Mouse (Mus musculus) adrenal gland, adult 8-10 months (tissue): ENCODE measurements around the gene Ddx55. TPM values are rescaled to one million over a fixed set of nuclear protein-coding genes. Genes with fewer than 3 reads are reported as not detected.
"Not testable (repeated sequence)": the region's sequence is repeated elsewhere in the genome, so short reads cannot be mapped to it uniquely, and the experiment has no call there.

Experiments
- DNase-seq: peaks from one replicate; pipeline ENCODE4 v3.0.0; 2022
- total RNA-seq, 4 experiments: library from RNA; stranded (reverse); gene quantifications; 2 replicates each; pipeline ENCODE4 v1.2.4; 2022

The Ddx55 gene
- total RNA-seq, 4 experiments from 2014 or later = 13.4 to 28.4 (median 22.0) TPM

DNA sequence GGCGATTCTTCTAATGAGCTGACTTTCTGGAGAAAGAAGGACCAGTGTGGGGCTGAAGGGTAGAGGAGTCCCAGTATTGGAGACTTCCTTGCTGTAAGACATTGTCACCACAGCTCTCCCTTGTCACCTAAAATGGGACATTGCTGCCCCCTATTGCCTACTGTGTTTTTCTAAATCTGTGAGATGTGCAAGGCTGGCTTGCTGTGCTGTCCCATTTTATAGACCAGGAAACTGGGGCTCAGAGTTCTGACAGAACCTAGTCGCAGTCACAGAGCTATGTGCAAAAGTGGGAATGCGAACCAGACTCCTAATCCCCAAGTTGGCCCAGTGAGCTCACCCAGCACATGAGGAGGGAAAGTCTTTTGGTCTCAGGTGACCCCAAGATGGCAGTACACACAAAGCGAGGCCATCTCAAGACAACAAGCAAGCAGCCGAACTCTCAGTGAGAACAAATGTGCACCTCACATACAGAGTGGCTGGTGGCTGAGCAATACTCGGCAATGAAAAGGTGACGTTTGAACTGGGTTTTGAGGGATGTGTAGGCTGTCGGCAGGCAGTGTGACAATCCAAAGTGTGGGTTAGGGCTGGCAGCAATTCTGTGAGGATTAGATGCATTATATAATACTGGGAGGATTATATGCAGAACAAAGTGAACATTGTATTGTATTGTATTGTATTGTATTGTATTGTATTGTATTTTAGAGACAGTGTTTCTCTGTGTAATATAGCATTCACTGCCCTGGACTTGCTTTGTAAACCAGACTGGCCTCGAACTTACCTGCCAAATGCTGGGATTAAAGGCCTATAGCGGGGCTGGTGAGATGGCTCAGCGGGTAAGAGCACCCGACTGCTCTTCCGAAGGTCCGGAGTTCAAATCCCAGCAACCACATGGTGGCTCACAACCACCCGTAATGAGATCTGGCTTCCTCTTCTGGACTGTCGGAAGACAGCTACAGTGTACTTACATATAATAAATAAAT lies 13.6 kb upstream of the Ddx55 start:
- DNase-seq = peak; percentile 50

DNA sequence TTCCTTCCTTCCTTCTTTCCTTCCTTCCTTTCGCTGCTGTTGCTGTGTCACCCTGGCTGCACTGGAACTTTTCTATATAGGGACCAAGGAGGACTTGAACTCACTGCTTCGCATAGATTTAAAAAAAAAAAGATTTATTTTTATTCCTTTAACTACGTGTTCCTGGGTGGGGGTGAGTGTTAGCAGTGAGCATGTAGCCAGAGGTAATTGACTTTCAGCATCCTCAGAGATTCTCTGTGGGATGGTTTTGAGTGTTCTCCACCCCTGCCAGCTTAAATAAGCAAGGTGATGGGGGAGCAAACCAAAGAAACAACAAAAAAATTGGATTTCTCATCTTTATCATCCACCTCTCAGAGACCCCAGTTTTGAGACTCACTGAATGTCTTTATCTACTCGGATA lies 12.8 kb upstream of the Ddx55 start:
- DNase-seq = no peak

DNA sequence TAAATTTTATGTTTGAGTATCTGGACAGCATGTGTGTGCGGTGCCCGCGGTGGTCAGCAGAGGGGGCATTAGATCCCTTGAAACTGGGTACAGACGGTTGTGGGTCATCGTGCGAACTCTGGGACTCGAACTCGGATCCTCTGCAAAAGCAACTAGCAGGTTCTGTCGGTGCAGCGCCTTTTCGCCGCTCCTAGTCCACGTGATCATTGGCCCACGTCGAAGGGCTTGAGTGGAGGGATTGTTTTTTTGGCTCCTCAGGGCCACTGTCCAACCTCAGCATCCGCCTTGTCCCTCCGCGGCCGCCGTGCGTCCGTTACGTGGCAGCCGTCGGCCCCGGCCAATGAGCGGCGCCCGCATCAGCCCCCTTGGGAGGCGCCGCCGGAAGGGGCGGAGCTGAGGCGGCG lies 12.3 kb upstream of the Ddx55 start, which contains the start of gene Tmed2:
TSS of gene Tmed2 (plus strand) at position 313 of the 404 bp plus-strand sequence.
- DNase-seq = peak; percentile 95

DNA sequence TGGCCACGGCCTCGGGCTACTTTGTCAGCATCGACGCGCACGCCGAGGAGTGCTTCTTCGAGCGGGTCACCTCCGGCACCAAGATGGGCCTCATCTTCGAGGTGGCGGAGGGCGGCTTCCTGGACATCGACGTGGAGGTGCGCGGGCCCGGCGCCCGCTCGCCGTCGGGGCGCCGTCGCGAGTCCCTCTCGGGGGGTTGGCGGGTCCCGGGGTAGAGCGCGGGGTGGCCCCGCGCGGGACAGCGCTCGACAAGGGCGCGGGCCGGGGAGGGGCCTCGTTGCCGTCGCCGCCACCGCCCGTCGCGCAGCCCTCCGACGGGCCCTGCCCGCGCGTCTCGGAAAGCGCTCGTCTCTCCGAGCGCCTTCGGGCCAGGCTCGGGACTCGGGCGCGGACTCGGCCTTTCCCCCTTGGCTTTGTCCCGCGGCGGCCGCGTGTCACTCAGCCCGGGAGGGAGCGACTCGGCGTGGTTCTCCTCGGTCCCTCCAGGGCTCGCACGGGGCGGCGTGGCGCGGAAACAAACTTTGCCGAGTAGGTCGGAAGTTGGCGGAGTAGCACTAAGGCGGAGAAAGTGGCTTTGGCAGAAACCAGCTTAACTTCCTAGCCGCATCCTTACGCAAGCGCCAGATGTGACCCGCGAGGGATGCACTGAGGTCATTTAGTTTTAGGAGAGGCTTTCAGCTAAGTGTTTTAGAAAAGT lies 11.6 kb upstream of the Ddx55 start:
- DNase-seq = peak; percentile 72

DNA sequence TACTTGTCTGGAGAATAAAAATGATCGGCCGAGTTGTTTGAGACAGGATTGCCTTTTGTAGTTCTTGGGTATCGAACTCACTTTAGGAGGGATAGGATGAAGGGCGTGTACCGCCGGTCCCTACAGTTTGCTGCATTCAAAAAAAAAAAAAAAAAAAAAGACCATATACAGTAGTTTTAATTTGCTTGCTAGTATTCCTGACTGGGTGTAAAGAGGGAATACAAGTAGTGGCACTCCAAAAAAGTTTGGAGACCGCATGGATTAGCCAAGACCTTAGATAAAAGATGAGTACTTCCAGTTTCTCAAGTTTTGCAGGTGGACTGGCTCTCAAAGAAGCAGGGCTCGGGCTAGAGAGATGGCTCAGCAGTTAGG lies 11.1 kb upstream of the Ddx55 start:
- DNase-seq = no peak

DNA sequence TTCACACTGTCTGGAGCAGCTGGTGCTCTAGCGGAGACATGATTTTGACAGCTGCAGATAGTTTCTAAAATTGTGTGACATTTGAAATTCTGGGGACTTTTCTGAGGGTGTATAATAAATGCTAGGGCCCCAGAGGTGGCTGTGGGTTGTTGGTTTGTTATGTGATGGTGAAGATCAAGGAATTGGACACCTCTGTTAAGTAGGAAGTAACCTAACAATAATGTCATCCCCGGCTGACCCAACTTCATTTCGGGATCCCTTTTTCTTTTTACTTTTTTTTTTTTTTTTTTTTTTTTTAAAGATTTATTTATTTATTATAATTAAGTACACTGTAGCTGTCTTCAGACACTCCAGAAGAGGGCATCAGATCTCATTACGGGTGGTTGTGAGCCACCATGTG lies 1.9 kb upstream of the Ddx55 start:
- DNase-seq = not testable (repeated sequence)

DNA sequence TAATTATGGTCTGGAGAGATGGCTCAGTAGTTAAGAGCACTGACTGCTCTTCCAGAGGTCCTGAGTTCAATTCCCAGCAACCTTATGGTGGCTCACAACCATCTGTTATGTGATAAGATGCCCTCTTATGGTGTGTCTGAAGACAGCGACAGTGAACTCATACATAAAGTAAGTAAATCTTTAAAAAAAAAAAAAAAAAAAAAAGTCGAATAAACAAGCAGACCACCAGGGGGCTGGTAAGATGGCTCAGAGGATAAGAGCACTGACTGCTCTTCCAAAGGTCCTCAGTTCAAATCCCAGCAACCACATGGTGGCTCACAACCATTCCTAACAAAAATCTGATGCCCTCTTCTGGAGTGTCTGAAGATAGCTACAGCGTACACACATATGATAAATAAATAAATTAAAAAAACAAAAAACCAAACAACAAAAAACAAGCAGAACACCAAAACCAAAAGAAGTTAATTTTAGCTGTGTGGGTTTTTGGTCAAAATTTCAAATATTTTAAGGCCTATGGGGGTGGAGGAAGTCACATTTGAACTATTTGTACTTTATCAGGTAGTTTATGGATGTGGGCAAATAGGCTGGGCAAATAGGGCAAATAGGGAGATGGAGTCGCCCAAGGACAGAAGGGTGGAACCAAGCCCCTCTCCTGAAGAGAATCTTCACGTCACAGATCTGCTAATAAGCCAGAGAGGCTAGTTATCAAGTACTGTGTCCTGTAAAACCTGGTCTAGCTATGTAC lies 1.1 kb upstream of the Ddx55 start:
- not testable (repeated sequence) for DNase-seq

DNA sequence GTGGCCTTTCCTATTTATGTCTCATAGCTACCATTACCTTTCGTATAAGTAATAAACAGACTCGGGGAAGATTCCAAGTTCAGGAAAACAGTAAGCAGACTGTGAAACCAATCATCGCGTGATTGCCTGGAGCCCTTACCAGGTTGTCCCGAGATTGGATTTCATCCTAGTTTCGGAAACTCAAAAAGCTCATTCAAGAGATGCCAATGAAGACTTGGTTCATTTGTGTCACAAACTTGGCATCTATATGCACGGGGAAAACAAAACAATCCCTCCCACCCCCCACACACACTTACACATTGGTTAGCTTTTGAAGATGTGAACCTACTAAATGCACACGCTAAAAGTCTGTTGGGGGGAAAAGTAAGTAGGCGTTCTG lies 581 bp upstream of the Ddx55 start:
- DNase-seq = no peak

DNA sequence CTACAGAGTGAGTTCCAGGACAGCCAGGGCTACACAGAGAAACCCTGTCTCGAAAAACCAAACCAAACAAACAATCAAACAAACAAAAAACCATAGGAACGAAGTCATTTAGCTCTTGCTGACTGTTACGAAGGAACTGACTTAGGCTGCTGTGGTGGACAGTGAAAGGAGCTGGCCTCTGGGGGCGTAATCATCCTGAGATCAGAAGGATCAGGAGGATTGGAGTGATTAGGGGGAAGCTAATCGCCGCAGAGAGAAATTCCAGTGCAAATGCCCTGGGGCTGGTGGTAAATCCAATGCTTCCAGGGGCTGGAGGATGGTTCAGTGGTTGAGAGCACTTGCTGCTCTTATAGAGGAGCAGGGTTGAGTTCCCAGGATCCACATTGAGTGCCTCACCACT lies 943 bp downstream of the Ddx55 start:
- DNase-seq = no peak

DNA sequence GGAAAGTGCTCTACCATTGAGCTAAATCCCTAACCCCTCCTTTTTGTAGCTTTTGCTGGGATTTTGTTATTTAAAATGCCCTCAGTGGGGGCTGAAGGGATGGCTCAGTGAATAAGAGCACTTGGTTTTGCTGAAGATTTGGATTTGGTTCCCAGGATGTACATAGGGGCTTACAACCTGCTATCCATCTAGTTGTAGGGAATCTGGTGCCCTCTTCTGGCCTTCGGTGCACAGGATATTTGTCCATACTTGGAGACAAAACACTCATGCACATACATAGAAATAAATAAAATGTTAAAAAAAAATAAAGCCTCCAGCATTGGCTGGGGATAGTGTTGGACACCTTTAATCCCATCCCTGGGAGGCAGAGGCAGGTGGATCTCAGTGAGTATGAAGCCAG lies 2.5 kb downstream of the Ddx55 start:
- DNase-seq = no peak

DNA sequence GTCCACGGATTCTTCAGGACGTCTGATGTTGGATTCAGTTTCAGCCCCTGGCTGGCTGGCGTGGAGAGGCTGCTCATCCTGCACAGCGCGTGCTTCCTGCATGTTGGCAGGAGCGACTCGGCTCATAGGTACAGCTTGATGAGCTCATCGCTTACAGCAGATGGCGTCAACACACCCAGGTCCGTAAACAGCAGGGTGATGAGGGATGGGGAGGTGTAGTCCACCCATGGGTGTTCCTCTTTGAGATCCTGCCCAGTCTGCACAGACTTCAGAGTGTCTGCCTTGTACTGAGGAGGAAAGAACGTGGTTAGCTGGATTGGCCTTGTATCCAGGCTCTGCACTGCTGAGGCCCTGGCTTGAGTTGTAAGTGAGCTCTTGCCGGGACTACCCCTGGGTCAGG lies 18.4 kb downstream of the Ddx55 start:
- no peak for DNase-seq

DNA sequence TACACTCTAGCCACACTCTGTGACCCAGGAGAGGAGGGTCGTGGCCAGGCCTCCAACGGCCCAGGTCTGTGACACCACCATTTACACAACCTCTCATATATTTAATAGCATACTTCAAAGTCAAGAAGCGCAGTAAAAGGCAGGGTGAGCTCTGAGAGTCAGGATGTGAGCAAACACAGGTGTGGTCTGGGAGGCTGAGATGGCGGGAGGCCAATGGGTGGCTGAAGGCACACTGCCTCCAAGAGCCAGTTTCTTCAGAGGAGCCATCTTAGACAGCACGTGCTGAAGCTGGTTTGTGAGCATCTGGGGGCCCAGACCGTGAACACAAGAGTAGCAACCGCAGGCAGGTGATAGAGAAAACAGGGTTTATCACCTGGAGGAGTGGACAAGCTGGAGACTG lies 22.8 kb downstream of the Ddx55 start:
- no peak for DNase-seq

DNA sequence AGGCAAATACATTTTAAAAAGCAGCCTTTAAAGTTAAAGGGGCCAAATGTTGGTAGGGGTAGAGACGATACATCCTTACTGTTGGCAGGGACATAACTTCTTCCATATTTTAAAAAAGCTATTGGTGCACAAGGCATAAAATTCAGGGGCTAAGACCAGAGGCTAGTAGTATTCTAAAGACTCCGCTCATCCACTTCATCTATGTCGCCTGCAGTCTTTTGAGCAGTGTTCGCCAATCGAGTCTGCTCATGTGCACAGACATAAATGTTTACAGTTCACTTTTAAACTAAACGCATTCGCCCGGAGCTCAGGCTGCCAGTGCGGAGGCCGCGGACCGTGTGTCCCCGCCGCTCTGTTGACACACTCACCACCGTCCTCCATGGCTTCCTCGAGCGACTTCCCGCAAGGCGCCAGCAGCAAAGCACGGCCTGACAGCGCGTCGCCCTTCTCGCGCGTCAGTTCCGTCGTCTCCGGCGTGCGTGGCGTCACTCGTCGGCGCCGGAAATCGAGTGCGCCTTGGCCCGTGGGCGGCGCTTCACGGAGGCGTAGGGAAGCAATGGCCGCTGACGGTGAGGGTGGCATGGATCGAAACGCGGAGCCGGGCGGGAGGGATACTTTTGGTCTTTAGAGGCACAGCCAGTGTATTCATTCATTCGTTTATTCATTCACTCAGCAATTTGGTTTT lies 26.1 kb downstream of the Ddx55 start, which contains the start of the genes Eif2b1 and Gtf2h3:
TSS of gene Eif2b1 (minus strand) at position 499 of the 685 bp plus-strand sequence.
TSS of gene Gtf2h3 (plus strand) at position 508 of the 685 bp plus-strand sequence.
- peak; percentile 88 for DNase-seq

DNA sequence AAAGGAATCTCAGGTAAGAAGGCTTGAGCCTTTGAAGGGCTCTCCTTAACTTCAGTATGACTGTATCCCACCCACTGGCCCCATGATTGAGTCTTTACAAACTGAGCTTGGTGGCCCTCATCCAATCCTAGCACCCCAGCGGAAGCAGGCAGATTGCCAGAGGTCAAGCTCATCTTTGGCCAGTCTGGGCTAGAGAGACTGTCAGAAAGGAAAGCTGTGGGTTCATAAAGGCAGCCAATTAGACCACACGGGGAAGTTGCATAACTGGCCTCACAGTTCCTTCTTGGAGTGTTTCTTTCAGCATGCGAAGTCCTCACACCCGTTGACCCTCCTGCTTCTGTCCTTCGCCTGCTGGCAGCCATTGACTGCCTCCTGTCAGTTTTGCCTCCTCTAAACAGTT lies 29.9 kb downstream of the Ddx55 start:
- DNase-seq = no peak

DNA sequence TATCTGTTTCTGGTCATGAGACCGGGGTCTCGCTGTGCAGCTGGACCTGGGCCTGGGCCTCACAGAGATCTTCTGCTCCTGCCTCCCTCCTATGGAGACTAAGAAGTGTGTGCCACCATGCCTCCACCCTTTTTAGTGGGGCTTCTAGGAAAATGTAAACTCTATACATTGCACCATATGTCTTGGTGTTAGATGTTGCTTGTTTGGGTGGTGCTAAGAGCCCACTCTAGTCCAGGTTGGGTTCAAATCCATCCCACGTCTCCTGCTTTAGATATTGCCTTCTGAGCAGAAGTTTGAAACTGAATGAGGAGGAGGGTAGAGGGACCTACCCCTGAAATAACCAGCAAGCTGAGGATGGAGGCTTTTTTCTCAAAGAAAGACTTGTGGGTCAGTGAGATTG lies 40.1 kb downstream of the Ddx55 start:
- DNase-seq = no peak

DNA sequence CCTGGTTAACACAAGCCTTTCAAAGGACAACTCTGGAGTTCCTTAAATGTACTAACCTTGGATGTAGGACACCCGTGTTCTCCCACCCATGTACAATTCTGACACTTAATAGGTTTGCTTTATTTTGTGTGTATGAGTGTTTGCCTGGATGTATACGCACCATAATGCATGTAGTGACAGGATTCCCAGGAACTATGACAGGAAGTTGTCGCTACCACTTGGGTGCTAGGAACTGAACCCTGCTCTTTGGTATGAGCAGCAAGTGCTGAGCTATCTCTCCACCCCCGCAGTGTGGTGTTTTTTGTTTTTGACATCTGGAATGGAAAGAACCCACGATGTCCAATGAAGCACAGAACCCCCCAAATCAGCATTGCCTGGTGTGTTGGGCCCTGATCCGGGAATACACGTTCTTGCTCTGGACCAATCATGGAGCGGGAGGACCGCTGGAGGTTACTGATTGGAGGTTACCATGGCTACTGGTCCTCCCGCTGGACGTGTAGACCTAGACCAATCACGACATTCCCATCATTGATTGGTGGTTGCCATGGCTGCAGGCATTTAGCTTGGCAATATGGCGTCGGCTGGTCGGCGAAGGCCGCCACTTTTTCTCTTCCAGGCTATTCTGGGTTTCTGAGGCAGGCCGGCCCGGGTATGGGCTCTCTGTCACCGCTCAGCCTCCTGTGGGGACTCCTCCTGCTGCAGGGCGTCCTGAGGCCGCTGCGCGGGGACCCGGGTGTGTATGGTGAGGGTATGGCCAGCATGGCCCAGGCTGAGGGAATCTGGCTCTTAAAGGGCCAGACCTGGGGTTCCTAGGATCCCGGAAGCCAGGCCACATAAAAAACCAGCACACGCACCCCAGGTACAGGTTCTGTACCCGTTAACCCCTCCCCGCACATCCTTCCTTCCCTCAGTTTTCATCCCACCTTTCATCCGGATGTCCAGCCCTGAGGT lies 45.8 kb downstream of the Ddx55 start:
- peak; percentile 96 for DNase-seq

DNA sequence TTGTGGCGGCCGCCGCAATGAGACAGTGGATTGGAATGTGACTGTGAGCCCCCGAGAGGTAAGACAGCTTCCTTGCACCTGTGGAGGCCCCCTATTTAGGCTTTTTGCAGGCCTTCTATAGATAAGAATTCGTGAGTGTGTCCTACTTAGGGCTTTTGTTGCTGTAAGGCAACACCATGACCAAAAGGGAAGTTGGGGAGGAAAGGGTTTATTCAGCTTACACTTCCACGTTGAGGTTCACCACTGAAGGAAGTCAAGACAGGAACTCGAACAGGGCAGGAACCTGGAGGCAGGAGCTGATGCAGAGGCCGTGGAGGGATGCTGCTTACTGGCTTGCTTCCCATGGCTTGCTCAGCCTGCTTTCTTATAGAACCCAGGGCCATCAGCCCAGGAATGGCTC lies 47.1 kb downstream of the Ddx55 start:
- DNase-seq = not testable (repeated sequence)

DNA sequence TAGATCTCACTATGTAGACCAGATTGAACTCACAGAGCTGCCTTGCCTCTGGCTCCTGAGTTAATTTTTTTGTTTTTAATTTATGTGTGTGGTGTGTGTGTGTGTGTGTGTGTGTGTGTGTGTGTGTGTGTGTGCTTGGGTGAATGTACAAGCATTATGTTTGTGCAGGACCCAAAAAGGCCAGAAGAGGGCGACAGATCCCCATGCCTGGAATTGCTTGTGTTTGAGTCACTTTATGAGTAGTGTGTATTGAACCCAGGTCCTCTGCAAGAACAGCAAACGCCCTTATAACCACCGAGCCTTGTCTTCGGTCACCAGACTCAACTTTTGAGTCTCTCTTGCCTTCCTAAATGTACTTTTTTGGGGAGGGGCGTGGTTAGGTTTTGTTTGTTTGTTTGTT lies 49.7 kb downstream of the Ddx55 start:
- DNase-seq = peak; percentile 40

DNA sequence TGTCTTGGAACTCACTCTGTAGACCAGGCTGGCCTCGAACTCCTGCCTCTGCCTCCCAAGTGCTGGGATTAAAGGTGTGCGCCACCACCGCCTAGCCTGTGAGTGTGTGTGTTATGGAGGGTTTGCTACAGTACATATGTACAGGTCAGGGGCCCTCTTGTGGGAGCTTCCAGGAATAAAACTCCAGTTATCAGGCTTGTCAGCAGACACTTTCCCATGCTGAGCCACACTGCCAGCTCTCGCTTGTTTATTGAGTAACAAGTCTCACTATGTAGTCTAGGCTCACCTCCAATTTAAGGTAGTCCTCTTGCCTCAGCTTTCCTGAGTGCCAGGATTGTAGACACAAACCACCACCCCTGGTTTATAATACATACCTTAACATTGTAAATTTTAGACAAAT lies 51.6 kb downstream of the Ddx55 start:
- no peak for DNase-seq

DNA sequence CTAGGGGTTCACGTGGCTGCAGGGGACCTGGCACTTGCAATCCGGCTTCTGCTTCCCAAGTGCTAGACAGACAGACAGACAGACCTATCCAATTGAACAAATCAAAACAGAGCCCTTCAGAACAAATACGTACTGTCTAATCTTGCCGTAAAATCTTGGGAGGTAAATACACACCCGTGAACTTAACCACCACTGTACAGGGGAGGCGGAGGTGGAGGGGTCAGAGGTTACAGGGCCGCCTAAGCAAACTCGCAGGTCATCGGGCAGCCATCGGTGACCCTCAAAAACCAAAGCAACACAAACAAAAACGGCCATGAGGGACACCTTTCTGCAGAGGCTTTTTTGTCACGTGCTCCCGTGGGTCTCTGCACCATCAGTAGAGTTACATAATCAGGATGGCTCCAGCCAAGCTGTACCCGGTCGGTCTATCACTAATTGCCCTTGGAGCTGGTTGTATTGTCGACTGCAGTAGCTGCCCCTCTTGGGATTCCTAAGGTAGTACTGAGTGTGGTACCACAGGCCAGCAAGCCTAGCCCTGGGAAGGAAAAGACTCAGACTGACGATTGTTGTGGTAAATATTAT lies 52.5 kb downstream of the Ddx55 start:
- DNase-seq = no peak

DNA sequence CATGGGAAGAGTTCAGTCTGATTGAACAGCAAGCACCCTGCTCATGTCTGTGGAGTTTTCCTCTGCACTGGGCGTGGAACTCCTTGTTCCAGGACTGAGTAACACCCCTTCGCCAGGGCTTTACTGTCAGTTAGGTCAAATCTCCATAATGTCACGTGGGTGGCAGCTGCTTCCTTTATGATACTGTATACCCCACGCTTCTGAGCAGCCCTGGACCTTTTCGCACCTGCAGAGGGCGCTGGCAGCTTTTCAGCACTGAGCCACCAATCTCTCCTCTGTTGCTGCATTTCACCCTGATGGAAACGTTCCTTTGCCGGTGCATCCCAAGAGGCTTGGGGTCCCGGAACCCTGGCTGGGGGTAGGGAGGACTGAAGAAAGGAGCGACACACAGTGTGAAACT lies 58.3 kb downstream of the Ddx55 start:
- DNase-seq = no peak
